Mouse (Mus musculus) heart, adult 18-20 months (tissue): ENCODE measurements around the gene Dmap1. TPM values are rescaled to one million over a fixed set of nuclear protein-coding genes. Genes with fewer than 3 reads are reported as not detected.

Source experiments
- DNase-seq, 2 experiments: peaks; one replicate each; pipeline ENCODE4 v3.0.0; 2021 to 2022; ENCODE audit warnings: mixed read lengths in 1 of 2
- long read RNA-seq, 2 experiments: library from polyadenylated mRNA; stranded (forward); transcript quantifications; one replicate each; pipeline ENCODE4 v2.0.0; 2021
- total RNA-seq, 2 experiments: library from RNA; stranded (reverse); gene quantifications; 2 replicates each; pipeline ENCODE4 v1.2.3; 2021

The Dmap1 gene
- total RNA-seq, result 10 to 100 TPM; 19.9 to 20.1 TPM
- long read RNA-seq, experiment 1, transcript Dmap1-201 (11 exons, 1,566 nt), result major isoform, 5 of 17 reads
- long read RNA-seq, experiment 1, partial matches to known transcripts, result 2 of 17 reads
- long read RNA-seq, experiment 1, other reads (novel, unspliced or antisense), result 10 of 17 reads
- long read RNA-seq, experiment 2, partial matches to known transcripts, result 1 of 6 reads
- long read RNA-seq, experiment 2, other reads (novel, unspliced or antisense), result 3 of 6 reads

- DNase-seq, result peak; percentile 80 to 93
Measured at GRCm38 (mm10) chr4:117681931-117682461, at the start of gene Dmap1. Dmap1 (minus strand) TSS chr4:117682273.

- DNase-seq, result no peak
Measured at GRCm38 (mm10) chr4:117724112-117724511, 42.0 kb upstream of the Dmap1 start, which contains the start of gene Gm12845. Gm12845 (plus strand) TSS chr4:117724412.

- no peak for DNase-seq
Measured at GRCm38 (mm10) chr4:117713303-117714098, 31.4 kb upstream of the Dmap1 start.

- DNase-seq, result no peak
Measured at GRCm38 (mm10) chr4:117712314-117712713, 30.2 kb upstream of the Dmap1 start.

GRCm38 (mm10) chr4:117708780-117709550 lies 26.9 kb upstream of the Dmap1 start:
- no peak for DNase-seq

GRCm38 (mm10) chr4:117705361-117705760 lies 23.3 kb upstream of the Dmap1 start:
- peak; percentile 8 to 72 for DNase-seq

GRCm38 (mm10) chr4:117686354-117686753 lies 4.3 kb upstream of the Dmap1 start:
- no peak for DNase-seq

- no peak for DNase-seq
Measured at GRCm38 (mm10) chr4:117683048-117683768, 1.1 kb upstream of the Dmap1 start.

- no peak for DNase-seq
Measured at GRCm38 (mm10) chr4:117682463-117682862, 390 bp upstream of the Dmap1 start.

- no peak for DNase-seq
Measured at GRCm38 (mm10) chr4:117680963-117681362, 1.1 kb downstream of the Dmap1 start.

GRCm38 (mm10) chr4:117676903-117677302 lies 5.2 kb downstream of the Dmap1 start:
- peak; percentile 62 to 88 for DNase-seq

GRCm38 (mm10) chr4:117673901-117674300 lies 8.2 kb downstream of the Dmap1 start:
- DNase-seq, result no peak

- no peak for DNase-seq
Measured at GRCm38 (mm10) chr4:117672042-117672441, 10.0 kb downstream of the Dmap1 start.

GRCm38 (mm10) chr4:117669874-117670273 lies 12.2 kb downstream of the Dmap1 start:
- no peak for DNase-seq

GRCm38 (mm10) chr4:117666054-117666453 lies 16.0 kb downstream of the Dmap1 start:
- DNase-seq, result no peak

GRCm38 (mm10) chr4:117665531-117665930 lies 16.5 kb downstream of the Dmap1 start:
- DNase-seq, result no peak

- no peak for DNase-seq
Measured at GRCm38 (mm10) chr4:117664411-117665137, 17.5 kb downstream of the Dmap1 start.

GRCm38 (mm10) chr4:117660001-117660400 lies 22.1 kb downstream of the Dmap1 start:
- DNase-seq, result no peak

- DNase-seq, result no peak
Measured at GRCm38 (mm10) chr4:117658582-117659444, 23.3 kb downstream of the Dmap1 start.

GRCm38 (mm10) chr4:117657646-117658045 lies 24.4 kb downstream of the Dmap1 start:
- DNase-seq, result no peak
